Mouse (Mus musculus): Measurements from ENCODE around the gene Ets2.

Ets2 gene

DNA sequence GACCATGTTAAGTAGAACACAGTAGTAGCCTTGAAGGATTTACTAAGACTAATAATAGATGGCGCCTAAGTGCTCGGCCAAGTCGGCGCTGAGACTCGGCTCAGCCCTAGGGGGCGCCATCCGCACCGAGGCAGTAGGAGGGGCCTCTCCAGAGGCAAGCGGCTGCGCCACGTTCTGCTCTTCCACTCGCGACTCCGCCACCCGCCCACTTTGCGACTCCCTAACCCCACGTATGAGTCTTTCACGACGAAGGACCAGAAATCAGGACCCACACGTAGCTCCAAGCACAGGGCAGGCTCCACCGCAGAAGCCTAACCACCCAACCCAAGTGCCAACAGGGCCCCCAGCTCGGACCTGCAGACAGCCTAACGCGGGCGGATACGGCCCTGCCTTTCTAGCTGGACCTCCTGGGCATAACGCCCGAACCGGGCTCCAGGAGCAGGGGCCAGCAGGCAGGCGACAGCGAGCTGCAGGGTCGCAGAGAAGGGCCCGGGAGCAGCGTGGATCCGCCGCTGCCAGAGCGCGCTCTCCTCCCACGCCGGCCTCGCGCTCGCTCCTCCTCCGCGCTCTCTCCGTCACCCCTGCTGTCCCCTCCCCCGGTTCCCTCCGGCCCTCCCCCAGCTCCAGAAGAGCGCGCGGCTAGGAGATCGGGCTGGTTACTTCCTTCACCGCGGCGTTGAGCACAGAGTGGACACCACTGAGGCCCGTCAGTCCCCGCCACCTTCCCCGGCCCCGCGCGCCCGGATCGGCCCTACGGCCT is at the start of gene Ets2:
Gene Ets2, plus strand, starts transcription at position 274 of the 760 bp plus-strand sequence.
- DNase-seq (ENCODE audit: low read depth), result peak; percentile 93

DNA sequence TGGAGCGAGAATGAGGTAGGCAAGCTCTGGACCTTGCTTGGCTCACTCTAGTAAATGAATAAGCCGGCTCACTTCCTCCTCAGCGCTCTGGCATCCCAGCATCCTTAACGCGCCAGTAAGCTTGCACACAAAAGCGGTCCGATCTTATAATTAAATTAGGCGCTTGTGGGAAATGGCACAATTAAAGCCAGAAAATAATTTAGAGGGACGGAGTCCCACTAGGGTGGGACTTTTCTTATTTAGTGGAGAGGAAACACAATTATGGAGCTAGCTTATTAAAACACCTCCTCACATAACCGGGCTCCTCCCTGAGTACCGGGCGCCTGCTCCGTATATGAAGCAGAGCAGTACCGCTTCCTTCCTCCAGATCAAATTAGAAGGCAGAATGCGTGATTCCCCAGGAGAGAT is 47.7 kb upstream of the Ets2 start:
- no peak for DNase-seq (ENCODE audit: low read depth)

- peak; percentile 33 for DNase-seq (ENCODE audit: low read depth)
Measured at GRCm38 (mm10) chr16:95656535-95656934, 45.3 kb upstream of the Ets2 start.

- DNase-seq (ENCODE audit: low read depth), result no peak
Measured at GRCm38 (mm10) chr16:95657187-95657586, 44.7 kb upstream of the Ets2 start.

- peak; percentile 46 for DNase-seq (ENCODE audit: low read depth)
Measured at GRCm38 (mm10) chr16:95657756-95658155, 44.1 kb upstream of the Ets2 start.

GRCm38 (mm10) chr16:95658836-95659430 is 42.9 kb upstream of the Ets2 start:
- peak; percentile 81 for DNase-seq (ENCODE audit: low read depth)

- no peak for DNase-seq (ENCODE audit: low read depth)
Measured at GRCm38 (mm10) chr16:95659461-95659860, 42.4 kb upstream of the Ets2 start.

GRCm38 (mm10) chr16:95660909-95661308 is 41.0 kb upstream of the Ets2 start:
- DNase-seq (ENCODE audit: low read depth), result no peak

DNA sequence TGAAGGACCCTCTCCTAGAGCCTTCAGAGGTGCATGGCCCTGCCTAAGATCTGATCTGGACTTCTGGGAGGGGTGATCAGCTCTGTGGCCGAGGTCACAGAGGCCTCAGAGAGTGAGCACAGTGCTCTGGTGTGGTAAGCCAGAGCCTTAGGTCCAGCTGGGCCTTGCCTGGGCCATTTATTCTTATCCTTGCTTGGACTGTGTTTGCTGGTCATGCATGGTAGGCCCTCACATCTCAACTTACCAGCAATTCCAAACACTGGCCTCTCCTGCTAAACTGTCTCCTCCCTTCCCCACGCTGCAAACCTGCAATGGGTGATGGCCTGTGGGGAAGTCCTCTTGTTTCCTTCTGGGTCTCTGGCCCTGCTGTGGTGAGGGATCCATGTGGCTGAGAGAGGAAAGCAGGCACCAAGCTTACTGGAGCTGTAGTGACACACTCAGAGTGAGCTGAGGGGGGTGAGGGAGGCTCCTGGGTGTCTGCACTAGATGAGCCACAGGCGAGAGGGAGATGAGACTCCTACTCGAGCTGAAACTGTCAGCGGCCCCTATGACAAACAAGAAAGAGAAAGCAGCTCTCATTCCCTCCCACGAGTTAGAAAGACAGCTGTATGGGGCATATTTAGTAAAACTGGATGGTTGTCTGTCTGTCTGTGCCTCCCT is 36.3 kb upstream of the Ets2 start:
- no peak for DNase-seq (ENCODE audit: low read depth)

GRCm38 (mm10) chr16:95666288-95666687 is 35.6 kb upstream of the Ets2 start:
- DNase-seq (ENCODE audit: low read depth), result no peak

DNA sequence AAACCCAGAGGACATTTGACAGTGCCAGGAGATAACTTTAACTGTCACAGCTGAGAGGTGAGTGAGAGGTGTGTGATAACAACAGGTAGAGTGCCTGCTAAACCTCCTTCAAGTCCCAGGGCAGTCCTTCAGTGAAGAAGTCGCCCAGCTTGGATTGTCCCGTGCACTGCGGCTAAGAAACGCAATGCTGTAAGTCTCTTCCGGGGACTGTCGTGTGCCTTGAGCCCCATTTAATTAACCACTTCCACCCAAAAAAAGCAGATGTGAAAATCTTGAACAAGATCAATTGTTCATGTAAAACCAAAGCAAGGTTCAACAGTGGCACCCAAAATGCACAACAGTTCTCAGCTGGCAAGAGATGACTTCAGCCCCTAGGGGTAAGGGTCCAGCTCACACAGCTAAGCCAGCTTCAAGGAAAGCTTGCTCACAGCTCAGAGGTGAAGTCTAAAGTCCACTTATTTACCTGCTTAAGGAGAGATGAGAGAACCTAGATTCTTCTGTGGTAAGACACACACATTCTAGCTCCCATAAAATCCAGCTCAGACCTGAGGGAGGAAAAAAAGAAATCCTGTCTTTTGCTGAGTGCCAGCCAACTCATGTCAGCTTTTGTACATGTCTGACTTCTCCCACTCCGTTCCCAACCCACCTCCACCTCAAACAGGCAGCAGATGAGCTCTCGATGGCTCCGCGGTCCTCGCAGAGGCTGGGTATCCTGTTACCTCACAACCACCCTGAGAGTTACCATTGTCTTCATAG is 34.3 kb upstream of the Ets2 start:
- no peak for DNase-seq (ENCODE audit: low read depth)

- no peak for DNase-seq (ENCODE audit: low read depth)
Measured at GRCm38 (mm10) chr16:95668151-95668993, 33.5 kb upstream of the Ets2 start.

- no peak for DNase-seq (ENCODE audit: low read depth)
Measured at GRCm38 (mm10) chr16:95674452-95674921, 27.4 kb upstream of the Ets2 start.

DNA sequence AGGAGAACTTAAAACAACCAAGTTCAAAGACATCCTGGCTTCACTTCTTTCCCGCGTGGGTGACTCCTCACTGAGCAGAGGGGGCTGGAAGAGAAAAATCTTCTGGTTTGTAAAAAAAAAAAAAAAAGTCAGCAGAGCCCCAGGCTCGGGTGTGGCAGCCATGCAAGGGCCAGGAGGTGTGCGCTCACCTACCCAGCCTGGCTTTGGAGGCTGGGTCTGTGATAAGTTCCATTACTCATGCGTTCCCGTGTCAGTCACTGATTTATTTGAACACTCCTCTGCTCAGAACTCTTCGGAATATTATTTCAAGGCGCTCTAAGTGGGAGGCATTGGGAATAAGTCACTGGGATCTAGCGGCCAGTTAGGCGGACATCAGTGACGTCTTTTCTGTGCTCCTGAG is 26.7 kb upstream of the Ets2 start:
- no peak for DNase-seq (ENCODE audit: low read depth)

GRCm38 (mm10) chr16:95676668-95677067 is 25.2 kb upstream of the Ets2 start:
- no peak for DNase-seq (ENCODE audit: low read depth)

- DNase-seq (ENCODE audit: low read depth), result no peak
Measured at GRCm38 (mm10) chr16:95682431-95682892, 19.4 kb upstream of the Ets2 start.

- DNase-seq (ENCODE audit: low read depth), result no peak
Measured at GRCm38 (mm10) chr16:95685807-95686206, 16.1 kb upstream of the Ets2 start.

- DNase-seq (ENCODE audit: low read depth), result no peak
Measured at GRCm38 (mm10) chr16:95686246-95686645, 15.6 kb upstream of the Ets2 start.

GRCm38 (mm10) chr16:95686901-95687300 is 15.0 kb upstream of the Ets2 start:
- no peak for DNase-seq (ENCODE audit: low read depth)

DNA sequence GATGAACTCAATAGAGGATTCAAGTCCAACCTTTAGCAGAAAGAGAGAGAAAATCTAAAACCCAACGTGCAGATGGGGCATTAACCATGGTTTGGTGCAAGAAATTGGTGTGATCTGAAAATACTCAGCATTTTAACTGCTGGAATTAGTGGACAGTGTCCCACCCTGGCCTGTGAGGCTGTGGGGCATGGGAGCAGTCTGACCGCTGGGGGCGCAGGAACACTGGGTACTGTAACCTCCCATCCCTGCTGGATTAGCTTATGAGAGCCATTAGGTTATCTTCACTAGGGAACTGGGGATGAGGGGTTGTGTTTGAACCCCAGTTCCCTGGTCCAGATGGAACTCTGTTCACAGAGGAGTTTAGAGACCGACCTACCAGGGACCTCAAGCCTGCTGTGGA is 13.9 kb upstream of the Ets2 start:
- DNase-seq (ENCODE audit: low read depth), result no peak

- DNase-seq (ENCODE audit: low read depth), result no peak
Measured at GRCm38 (mm10) chr16:95696599-95696998, 5.3 kb upstream of the Ets2 start.

Data from induced T-regulatory cell, adult 2 months (primary cell).